Mouse (Mus musculus): ENCODE measurements around the gene Pdcd1lg2.

GRCm38 (mm10) chr19:29481578-29481977 is 70.9 kb downstream of the Pdcd1lg2 start:
- TF ChIP-seq CTCF (conservative IDR thresholded peaks at IDR 0.05; ENCODE audit: low read length) (no peak), POU5F1 (IDR thresholded peaks at IDR 0.05; ENCODE audit: borderline replicate concordance, low read length) (no peak), NANOG (IDR thresholded peaks at IDR 0.05; ENCODE audit: borderline replicate concordance, low read length) (no peak)
